Mouse (Mus musculus) thymus, postnatal 25 days (tissue): ENCODE data around the gene Uimc1.
"Not testable (repeated sequence)": the region's sequence is repeated elsewhere in the genome, so short reads cannot be mapped to it uniquely, and the experiment has no call there.

Experiments
- DNase-seq: peaks from one replicate; pipeline ENCODE4 v3.0.0; 2022

Gene Uimc1

DNA sequence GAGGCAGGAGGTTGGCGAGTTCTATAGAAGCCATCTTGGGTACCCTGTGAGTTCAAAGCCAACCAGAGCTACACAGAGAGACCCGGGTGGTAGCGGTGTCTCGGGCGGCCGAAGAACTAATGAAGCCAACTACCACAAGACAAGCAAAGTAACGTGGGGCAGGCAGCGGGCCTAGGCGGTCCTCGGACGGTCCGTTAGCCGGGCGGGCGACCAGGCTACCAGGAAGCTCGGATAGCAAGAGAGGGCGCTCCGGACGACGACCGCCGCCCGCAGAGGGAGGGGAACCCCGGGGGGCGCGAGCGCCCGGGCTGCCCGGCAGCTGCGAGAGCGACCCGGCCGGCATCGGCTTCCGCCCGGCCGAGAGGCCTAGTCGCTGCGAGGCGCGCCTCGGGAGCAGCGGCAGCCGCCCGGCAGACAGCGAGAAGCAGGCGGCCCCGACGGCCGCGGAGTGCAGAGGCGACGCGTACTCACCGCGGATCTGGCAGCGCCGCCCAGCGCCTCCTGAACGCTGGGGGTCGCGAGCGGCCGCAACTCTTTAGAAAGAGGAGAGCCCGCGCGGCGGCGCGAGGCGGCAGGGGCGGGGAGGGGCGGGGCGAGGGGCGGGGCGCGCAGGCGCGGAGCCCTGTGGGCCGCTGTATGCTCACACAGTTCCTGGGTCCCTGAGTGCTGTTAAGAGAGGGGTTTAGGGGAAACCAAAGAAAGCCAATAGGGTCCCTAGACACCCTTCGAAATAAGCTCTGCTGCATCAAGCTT is at the start of gene Uimc1:
Gene Uimc1, minus strand, starts transcription at position 575 of the 753 bp plus-strand sequence.
- peak; percentile 88 for DNase-seq

DNA sequence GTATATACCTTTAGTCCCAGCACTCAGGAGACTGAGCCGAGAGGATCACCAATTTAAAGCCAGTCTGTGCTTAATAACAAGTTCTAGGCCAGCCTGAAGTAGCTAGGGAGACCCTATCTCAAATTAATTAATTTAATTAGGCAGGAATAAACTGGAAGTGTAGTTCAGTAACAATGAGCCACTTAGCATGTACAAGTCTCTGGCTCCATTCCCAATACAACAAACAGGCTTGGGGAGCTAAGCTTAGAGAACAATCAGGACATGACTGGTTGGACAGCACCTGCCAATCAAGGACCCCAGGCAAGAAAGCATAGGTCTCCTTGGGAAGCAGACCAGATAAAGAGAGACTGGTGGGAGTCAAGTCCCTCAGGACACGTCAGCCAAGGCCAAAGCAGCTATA is 40.2 kb upstream of the Uimc1 start:
- no peak for DNase-seq

DNA sequence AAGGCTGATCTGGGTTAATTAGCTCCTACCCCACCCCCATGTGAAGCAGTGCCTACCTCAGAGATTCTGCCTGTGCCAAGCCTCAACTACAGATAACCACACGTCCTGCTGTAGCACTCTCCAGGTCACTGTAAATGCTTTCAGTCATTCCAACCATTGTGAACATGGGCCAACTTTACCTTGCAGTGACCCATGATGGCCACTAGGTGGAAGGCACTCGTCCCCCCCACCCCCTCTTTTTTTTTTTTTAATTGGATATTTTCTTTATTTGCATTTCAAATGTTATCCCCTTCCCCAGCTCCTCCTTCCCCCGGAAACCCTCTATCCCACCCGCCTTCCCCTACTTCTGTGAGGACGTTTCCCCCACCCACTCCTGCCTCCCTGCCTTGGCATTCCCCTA is 35.3 kb upstream of the Uimc1 start:
- peak; percentile 8 for DNase-seq

DNA sequence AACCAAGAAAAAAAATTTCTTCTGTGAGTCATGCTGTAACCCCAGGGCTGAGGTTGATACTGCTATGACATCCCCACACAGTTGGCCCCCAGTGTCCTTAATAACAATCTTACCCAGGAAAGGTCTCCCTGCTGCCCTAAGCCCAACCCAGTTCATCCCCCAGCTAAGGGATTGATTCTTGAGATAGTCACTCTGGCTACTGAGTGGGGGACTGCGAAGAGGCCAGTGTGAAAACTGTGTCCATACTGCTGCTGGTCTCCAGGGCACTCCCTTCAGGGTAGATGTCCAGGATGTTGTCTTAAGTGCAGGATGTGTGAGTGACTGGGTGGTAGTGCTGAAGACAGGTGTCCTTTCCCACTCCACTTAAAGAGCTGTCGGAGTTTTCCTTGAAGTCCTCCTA is 33.3 kb upstream of the Uimc1 start, which contains the start of gene Gm17617:
Gene Gm17617, minus strand, starts transcription at position 101 of the 400 bp plus-strand sequence.
- DNase-seq = no peak

DNA sequence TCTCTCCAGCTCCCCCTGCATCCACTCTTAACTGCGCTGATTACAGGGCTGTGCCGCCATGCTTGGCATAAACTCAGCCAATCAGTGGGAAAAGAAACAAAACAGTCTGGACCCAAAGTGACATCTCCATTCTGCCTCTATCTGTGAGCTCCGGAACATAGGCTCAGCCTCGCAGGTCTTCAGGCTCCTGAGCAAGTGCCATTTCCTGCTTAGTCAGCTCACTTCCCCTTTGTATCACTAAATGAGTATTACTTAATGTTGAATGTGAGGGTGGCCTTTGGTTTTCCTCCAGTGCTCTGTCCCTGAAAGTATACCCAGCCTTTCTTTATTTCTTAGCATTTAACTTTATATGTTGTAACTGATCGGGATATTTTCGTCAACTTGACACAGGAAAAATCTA is 24.8 kb upstream of the Uimc1 start:
- no peak for DNase-seq

DNA sequence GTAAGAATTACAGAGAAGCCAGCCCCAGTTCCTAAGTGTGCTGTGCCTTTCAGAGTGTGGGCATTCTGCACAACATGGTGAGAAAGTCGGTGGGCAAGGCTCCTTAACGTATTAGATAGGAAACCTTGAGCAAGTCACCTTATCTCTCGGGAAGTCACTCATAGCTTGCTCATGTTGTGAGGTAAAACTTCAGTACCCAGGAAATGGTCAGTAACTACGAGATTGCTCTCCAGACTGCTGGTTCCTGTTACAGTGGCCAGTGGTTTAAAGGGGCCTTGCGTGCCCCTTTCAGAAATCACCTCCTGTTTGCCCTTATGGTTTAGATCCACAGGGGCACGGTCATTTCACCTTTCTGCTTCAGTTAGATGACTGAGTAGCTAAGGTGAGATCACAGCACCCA is 14.3 kb upstream of the Uimc1 start:
- DNase-seq = no peak

DNA sequence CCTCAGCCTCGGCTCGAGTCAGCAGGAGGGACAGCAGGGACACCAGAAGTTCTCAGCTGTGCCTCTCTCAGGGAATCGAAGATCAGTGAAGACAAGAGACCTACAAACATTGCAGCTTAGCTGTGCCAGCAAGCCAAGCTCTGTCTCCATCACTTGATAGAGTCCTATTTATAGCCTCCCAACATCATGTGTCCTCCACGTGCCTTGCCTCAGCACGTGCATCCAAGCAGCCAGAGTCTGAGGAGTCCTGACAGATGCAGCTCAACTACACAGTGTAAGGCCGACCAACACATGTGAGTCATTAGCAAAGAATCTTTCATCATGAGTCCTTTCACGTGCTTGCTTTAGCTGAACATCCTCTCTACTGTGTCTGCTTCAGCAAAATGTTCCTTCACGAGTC is 7.6 kb upstream of the Uimc1 start:
- no peak for DNase-seq

DNA sequence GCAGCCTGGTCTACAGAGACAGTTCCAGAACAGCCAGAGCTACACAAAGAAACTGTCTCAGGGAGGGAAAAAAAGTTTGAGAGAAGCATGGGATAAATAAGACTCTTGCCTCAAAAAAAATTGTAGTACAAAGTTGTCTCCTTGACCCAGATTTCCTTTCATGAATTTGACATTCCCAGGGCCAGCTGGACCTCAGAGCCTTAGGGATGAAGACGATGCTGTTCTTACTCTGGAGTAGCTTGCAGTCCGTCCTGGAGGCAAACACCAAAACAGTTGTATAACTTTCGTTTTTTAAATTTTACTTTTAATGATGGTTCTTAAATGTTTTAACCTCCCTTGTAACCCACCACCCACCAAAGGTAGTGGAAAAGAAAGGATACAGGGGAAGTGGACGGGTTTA is 7.0 kb upstream of the Uimc1 start:
- no peak for DNase-seq

DNA sequence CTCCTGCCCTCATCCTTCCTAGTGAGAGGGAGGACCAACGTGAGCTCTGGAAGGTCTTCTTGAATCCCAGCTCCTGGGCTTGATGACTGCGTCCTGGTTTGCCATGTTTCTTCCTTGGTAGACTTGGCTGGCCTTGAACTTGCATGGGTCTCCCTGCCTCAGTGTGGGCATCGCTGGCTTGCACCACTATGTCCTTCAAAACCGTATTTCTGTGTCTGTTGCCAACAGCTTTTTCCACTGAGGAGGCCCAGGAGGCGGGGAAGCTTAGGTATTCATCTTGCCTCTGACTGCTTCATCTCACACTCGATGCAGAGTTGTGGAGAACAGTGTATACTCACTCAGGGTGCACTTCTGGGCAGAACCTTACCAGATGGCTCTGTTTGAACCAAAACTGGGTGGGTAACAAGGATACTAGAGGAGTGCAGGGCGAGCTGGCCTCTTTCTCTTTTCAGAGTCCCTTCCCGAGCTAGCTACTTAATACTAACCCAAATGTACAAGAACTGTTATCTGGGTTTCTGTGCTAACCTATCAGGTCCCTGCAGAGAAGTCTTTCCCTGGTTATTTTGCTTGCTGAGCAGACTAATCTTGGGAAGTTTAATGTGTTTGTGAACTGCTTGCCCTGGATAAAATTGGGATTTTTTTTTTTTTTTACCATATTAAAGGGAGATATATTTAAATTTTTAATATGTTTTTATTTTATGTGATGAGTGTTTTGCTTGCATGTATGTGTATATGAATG is 6.0 kb upstream of the Uimc1 start:
- no peak for DNase-seq

DNA sequence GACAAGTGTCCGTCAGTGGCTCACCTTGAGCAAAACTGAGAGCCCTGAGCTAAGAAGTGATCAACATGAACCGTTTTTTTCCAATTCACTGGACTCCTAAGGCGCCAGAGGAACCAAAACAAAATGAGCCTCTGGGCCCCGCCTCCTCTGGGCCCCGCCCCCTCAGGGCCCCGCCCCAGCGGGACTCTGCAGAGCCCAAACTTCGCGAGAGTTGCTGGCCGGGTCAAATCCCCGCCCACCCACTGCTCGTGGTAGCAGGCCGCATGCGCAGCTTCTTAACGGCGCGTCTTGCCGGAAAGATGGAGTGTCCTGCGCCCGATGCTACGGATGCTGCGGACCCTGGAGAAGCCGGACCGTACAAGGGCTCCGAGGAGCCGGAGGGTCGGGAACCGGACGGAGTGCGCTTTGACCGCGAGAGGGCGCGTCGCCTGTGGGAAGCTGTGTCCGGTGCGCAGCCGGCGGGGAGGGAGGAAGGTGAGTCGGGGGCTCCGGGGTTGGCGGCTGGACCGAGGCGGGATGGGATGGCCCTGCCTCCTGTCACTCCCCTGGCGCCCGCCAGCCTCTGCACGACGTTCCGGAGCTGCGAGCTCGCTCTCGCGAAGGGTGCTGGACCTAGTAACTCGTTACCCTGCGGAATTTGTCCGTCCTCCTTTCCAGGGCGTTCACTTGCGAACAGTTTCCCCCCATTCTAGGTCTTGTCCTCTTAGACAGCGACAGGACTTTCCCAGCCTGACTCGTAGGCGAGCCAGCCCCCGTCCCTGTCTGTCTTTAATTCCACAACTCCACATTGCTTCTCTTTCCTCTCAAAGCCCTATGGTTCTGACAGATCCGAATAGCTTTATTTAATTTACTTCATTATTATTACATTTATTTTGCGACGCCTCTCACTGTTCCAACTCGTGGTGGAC is 5.2 kb upstream of the Uimc1 start, which contains the start of gene Zfp346:
Gene Zfp346, plus strand, starts transcription at position 267 of the 908 bp plus-strand sequence.
- peak; percentile 97 for DNase-seq

DNA sequence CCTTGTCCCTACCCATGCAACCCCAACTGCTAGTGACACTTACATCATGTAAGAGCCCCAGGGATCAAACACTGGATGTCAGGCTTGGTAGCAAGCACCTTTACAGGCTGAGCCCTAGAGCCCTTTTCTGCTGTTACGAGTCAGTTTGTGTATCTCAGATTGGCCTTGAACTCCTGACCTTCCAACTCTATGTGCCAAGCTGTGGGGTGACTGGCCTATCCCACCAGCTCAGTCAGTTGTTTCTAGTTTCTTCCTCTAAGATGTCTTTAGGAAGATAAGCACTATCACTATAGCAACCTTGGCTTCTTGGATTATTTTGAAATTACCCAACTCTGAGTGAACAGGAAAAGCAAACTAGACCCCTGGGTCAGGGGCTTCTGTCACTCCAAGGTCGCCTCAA is 3.3 kb upstream of the Uimc1 start:
- DNase-seq = no peak

DNA sequence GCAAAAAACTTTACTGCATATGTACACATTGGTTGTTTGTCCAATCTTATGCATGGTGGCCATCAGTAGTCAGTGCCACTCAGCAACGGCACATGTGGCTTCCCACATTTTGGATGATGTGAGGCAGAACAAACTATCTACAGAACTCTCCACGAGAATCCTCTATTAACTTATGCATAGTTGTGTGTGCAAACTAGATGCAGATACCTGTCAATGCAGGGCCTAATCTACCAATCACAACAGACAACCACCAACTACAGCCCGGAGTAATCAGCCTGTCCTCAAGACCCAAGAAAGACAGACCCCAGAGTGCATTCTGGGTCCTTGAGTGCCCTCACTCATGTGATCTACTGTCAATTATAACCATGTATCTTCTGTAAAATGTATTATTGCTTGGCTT is 2.3 kb upstream of the Uimc1 start:
- no peak for DNase-seq

DNA sequence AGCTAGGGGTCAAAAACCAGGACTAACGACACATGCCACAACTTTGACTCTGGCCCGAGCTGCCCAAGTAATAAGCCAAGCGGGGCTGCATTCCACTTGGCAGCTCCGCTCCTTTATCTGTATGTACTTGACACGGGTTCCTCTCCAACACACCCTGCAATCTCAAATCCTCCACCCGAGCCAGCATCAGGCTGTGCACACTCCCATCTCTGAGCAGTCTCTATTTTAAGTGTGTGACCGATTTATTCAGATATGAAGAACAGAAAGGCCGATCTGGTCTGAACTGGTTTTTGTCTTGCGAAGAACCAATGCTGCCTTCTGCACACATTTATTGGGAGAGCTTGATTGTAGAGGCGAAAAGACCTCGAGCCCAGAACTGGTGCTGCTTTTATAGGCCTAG is 1.5 kb upstream of the Uimc1 start:
- DNase-seq = no peak

DNA sequence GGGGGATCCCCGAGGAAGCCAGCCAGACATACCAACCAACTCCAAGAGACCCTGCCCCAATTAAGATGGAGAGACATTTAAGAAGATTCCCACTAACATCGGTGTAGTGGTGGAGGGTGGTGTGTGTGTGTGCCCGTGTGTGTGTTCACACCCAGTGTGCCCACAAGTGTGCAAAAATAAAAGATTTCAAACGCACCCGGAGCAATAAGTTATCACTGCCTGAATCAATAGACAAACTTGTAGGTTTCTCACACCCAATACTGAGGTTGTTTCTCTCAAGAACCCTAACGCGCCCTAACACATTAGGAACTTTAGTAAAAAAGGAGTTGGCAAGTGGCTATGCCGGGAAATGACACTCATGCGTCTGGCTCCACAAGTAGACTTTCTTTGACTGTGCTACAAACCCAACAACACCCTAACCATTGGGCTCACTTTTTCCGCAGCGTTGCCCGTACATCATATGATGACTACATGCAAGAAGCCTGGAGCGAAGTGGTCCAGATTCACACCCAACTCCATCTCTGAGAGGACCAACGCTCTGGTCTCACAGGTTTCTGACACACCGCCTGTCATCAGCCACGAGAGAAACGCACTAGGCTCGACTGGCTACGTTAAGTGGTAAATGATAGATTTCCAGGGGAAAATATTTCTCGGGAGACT is 904 bp downstream of the Uimc1 start:
- DNase-seq = peak; percentile 37

DNA sequence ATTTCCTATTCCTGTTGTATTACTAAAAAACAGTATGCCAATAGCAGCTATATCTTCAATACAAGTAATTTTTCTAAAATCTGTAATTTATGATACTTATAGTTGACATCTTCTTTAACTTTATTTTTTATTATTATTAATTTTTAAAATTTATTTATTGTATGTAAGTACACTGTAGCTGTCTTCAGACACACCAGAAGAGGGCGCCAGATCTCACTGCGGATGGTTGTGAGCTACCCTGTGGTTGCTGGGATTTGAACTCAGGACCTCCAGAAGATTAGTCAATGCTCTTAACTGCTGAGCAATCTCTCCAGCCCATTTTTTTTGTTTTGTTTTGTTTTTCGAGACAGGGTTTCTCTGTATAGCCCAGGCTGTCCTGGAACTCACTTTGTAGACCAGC is 2.3 kb downstream of the Uimc1 start:
- DNase-seq = not testable (repeated sequence)

DNA sequence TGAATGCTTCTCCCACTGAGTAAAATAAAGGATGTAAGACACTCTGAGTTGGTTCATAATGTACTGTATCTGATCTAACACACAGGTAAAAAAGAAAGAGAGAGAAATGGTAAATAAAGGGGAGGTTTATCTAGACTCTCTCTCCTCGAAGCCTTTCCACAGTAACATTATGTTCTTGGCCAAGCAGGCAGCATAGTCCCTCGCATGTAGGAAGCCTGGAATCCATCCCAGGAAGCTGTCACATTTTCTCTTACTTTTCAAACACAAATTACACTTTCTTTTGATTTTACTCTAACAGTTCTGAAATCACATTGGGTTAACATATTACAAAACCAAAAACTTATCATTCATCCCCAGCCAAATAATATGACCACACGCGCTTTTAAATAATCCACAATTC is 7.5 kb downstream of the Uimc1 start:
- DNase-seq = no peak

DNA sequence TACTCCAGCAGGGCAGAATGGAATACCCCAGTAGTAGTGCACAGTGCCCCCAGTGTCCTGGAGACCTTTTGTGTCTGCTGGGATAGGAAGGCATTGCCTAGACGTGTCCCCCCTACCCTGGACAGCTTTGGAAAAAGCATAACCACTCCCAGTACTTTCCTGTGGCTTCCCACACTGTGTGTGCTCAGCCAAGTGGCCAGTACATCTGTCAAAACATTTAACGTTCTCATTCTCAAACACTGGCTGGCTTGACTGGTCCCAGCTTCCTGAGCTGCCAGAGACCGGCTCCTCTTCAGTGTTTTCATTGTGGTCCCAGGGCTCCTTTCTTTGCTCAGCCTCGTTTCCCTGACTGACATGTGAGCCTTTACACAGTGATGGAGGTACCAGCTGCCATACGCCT is 24.5 kb downstream of the Uimc1 start:
- DNase-seq = no peak

DNA sequence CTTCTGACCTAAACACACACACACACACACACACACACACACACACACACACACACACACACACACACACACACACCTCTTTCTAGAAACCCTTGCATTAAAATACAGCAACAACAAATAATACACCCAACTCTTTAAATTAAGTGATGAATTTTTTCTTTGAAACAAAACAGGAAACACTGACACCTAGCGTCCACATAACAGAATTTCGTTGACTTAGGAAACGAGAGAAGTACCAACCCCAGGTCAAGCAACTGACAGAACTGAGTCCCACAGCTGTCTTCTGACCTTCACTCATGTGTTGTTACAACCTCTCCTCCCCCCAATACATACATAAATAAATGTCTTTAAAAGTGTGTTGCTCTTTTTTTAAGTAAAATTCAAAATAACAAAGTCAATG is 28.8 kb downstream of the Uimc1 start:
- no peak for DNase-seq

DNA sequence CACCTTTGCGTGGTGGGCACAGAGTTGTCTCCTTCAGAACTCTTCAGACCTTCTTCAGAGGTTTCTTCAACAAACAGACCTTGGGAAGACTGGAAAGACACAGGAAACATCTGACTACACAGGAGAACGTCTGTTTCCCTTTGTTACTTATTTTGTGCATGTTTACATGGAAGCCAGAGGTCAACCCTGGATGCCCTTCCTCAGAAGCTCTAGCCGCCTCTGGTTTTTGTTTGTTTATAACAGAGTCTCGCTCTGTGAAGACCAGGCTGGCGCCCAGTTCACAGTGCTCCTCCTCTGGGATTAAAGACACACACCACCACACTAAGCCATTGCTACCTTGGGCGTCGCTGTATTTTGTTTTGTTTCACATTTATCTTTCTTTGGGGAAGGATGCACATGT is 30.4 kb downstream of the Uimc1 start:
- DNase-seq = no peak

DNA sequence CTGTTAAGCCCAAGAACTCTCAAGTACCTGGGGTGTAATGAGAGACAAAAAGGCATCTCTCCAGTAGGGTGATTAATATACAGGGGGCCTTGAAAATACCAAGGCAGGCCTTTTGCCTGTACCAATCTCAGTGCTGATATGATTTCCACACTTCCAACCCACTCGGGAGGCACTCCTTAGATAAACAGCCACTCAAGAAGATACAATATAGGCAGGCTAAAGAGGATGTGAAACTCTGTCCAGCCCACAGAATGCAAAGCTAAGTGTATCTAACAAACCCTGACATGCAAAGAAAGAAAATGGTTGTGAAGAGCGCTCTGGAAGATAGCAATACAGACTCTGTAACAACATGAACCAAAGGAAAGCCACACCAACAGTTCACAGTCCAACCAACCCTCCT is 36.8 kb downstream of the Uimc1 start:
- no peak for DNase-seq

DNA sequence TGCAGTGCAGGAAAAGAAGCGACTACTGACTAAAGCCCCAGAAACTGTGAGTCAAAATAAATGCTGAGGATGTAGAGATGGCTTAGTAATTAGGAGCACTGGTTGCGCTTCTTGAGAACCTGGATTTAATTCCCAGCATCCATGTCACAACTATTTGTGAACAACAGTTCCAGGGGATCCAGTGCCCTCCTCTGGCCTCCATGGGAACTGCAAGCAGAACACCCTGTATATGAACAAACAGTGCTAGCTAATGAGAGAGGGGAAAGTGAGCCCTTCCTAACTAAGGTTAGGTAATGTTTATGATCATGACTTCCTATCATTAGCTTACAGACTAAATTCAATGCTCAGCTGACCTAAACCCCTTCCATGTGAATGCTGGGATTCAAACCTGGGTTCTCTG is 42.1 kb downstream of the Uimc1 start:
- DNase-seq = peak; percentile 32

DNA sequence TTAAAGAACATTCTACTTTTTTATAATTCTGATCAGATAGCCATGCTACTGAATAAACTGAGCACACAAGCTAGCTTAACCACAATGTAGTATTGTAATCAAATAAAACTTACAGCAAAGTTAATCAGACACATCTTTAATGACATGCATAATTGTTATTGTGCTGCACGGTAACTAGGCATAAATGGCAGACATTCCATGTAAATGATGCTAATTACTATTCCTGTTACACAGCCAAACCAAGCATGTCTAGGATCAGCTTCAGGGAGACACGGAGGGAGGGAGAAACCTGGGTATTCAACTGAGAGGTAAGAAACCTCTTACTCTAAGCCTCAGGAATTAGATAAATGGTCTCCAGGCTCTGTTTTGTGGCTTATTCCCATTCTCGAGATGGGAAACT is 52.4 kb downstream of the Uimc1 start:
- no peak for DNase-seq

DNA sequence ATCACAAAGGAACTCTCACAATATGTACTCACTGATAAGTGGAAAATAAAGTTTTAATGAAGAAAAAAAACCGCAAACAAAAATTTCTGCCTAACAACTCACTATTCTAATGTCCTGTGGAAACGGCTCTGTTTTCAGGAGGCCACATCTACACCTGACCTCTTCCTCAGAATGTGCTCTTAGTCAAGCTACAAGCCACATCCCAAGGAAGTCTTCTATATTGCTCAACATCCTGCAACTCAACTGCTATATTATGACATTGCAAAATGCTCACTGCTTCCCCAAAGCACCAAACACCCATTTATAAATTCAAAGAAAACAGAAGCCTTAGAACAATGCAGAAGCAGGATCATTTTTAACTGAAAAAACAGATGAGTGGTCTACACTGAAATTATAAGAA is 60.1 kb downstream of the Uimc1 start:
- no peak for DNase-seq
